Mouse (Mus musculus): ENCODE data around the gene Camta1. TPM values are rescaled to one million over a fixed set of nuclear protein-coding genes. Genes with fewer than 3 reads are reported as not detected.
A peak's percentile ranks its signal among the peaks of the same experiment; 100 is the strongest.

The Camta1 gene
- total RNA-seq, 2 experiments from 2014 or later: 194 to 203 TPM

GRCm38 (mm10) chr4:151170658-151171057, 691.0 kb downstream of the Camta1 start:
- intact Hi-C loops (cut with DNase I): no loop called here
- no peak for DNase-seq (ENCODE audit: low spot score in 2 of 2)

- DNase-seq (ENCODE audit: low spot score in 2 of 2): no peak
- intact Hi-C loops (cut with DNase I): loop anchor here (10.0 kb wide), 1 partner anchor 108 kb away; no protein-coding TSS in a partner anchor
These were observed 694.7 kb downstream of the Camta1 start for GRCm38 (mm10) chr4:151166969-151167368.

GRCm38 (mm10) chr4:151165539-151165938, 696.1 kb downstream of the Camta1 start:
- intact Hi-C loops (cut with DNase I): loop anchor here (10.0 kb wide), 1 partner anchor 109 kb away; no protein-coding TSS in a partner anchor
- peak; percentile 87 to 93 for DNase-seq (ENCODE audit: low spot score in 2 of 2)

- intact Hi-C loops (cut with DNase I): loop anchor here (10.0 kb wide), 1 partner anchor 110 kb away; no protein-coding TSS in a partner anchor
- no peak for DNase-seq (ENCODE audit: low spot score in 2 of 2)
These were observed 697.4 kb downstream of the Camta1 start for GRCm38 (mm10) chr4:151164309-151164708.

- no peak for DNase-seq (ENCODE audit: low spot score in 2 of 2)
- intact Hi-C loops (cut with DNase I): loop anchor here (10.0 kb wide), 1 partner anchor 113 kb away; no protein-coding TSS in a partner anchor
These were observed 699.8 kb downstream of the Camta1 start for GRCm38 (mm10) chr4:151161869-151162268.

- intact Hi-C loops (cut with DNase I): loop anchor here (10.0 kb wide), 1 partner anchor 114 kb away; no protein-coding TSS in a partner anchor
- DNase-seq (ENCODE audit: low spot score in 2 of 2): no peak
These were observed 700.7 kb downstream of the Camta1 start for GRCm38 (mm10) chr4:151160932-151161331.

GRCm38 (mm10) chr4:151160476-151160875, 701.2 kb downstream of the Camta1 start:
- intact Hi-C loops (cut with DNase I): loop anchor here (10.0 kb wide), 1 partner anchor 114 kb away; no protein-coding TSS in a partner anchor
- no peak for DNase-seq (ENCODE audit: low spot score in 2 of 2)

GRCm38 (mm10) chr4:151158250-151158649, 703.4 kb downstream of the Camta1 start:
- intact Hi-C loops (cut with DNase I): loop anchor here (10.0 kb wide), 1 partner anchor 757 kb away; no protein-coding TSS in a partner anchor
- no peak for DNase-seq (ENCODE audit: low spot score in 2 of 2)

- intact Hi-C loops (cut with DNase I): loop anchor here (1.0 to 10.0 kb wide), 2 partner anchors 697 to 758 kb away; no protein-coding TSS in a partner anchor
- peak; percentile 90 to 95 for DNase-seq (ENCODE audit: low spot score in 2 of 2)
These were observed 704.8 kb downstream of the Camta1 start for GRCm38 (mm10) chr4:151156904-151157303.

GRCm38 (mm10) chr4:151155587-151155986, 706.1 kb downstream of the Camta1 start:
- DNase-seq (ENCODE audit: low spot score in 2 of 2): no peak
- intact Hi-C loops (cut with DNase I): loop anchor here (10.0 kb wide), 1 partner anchor 759 kb away; no protein-coding TSS in a partner anchor

- intact Hi-C loops (cut with DNase I): loop anchor here (10.0 kb wide), 1 partner anchor 760 kb away; no protein-coding TSS in a partner anchor
- DNase-seq (ENCODE audit: low spot score in 2 of 2): no peak
These were observed 707.4 kb downstream of the Camta1 start for GRCm38 (mm10) chr4:151154306-151154705.

GRCm38 (mm10) chr4:151152010-151152409, 709.7 kb downstream of the Camta1 start:
- DNase-seq (ENCODE audit: low spot score in 2 of 2): no peak
- intact Hi-C loops (cut with DNase I): loop anchor here (10.0 kb wide), 1 partner anchor 763 kb away; no protein-coding TSS in a partner anchor

GRCm38 (mm10) chr4:151150842-151151241, 710.8 kb downstream of the Camta1 start:
- intact Hi-C loops (cut with DNase I): loop anchor here (10.0 kb wide), 1 partner anchor 764 kb away; no protein-coding TSS in a partner anchor
- DNase-seq (ENCODE audit: low spot score in 2 of 2): peak; percentile 48 to 67

GRCm38 (mm10) chr4:151150115-151150514, 711.6 kb downstream of the Camta1 start:
- intact Hi-C loops (cut with DNase I): loop anchor here (10.0 kb wide), 1 partner anchor 765 kb away; no protein-coding TSS in a partner anchor
- no peak for DNase-seq (ENCODE audit: low spot score in 2 of 2)

GRCm38 (mm10) chr4:151147541-151147940, 714.1 kb downstream of the Camta1 start:
- DNase-seq (ENCODE audit: low spot score in 2 of 2): no peak
- intact Hi-C loops (cut with DNase I): no loop called here

- intact Hi-C loops (cut with DNase I): no loop called here
- no peak for DNase-seq (ENCODE audit: low spot score in 2 of 2)
These were observed 717.6 kb downstream of the Camta1 start for GRCm38 (mm10) chr4:151144121-151144520.

GRCm38 (mm10) chr4:151141196-151141880, 720.3 kb downstream of the Camta1 start:
- intact Hi-C loops (cut with DNase I): no loop called here
- peak; percentile 99 to 100 for DNase-seq (ENCODE audit: low spot score in 2 of 2)

- intact Hi-C loops (cut with DNase I): no loop called here
- DNase-seq (ENCODE audit: low spot score in 2 of 2): peak; percentile 94 to 97
These were observed 721.2 kb downstream of the Camta1 start for GRCm38 (mm10) chr4:151140368-151140982.

- intact Hi-C loops (cut with DNase I): loop anchor here (1.0 to 5.0 kb wide), 2 partner anchors 37 to 66 kb away; no protein-coding TSS in a partner anchor
- DNase-seq (ENCODE audit: low spot score in 2 of 2): peak; percentile 87 to 92
These were observed 722.4 kb downstream of the Camta1 start for GRCm38 (mm10) chr4:151139053-151139840.

Data from left cerebral cortex, postnatal 14 days (tissue).